Mouse (Mus musculus) C2C12 (cell line): ENCODE data around the gene Smad9.

Source experiments
- CEBPB ChIP-seq: IDR thresholded peaks from one replicate; pipeline ENCODE4 v1.6.1; 2011; ENCODE audit warnings: low read depth, mild to moderate bottlenecking, control low read depth, moderate library complexity
- CTCF ChIP-seq: IDR thresholded peaks from one replicate; pipeline ENCODE4 v1.5.1; 2011; ENCODE audit not compliant: control insufficient read depth, insufficient read depth, insufficient read length
- MAX ChIP-seq: IDR thresholded peaks from one replicate; pipeline ENCODE4 v1.6.1; 2011; ENCODE audit warnings: mild to moderate bottlenecking, control low read depth
- USF1 ChIP-seq: IDR thresholded peaks from one replicate; pipeline ENCODE4 v1.6.1; 2011; ENCODE audit warnings: low read depth, mild to moderate bottlenecking, control low read depth, moderate library complexity

DNA sequence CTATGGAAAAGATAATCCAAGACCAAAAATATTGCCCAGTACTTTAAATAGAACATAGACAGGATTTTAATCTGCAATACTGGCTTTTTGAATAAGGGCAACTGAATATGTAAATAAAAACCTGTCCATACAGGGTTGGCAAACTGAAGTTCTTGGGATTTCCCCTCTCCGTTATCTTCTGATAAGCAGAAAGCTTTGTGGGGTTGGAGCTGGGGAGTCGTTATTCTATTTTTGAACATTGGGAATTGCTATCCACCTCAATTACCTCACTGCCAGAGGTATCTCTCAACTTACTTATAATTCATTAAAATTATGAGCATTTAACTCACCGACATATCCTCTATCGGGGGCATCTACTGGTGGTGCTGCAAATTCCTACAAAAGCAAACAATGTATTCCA is 23.0 kb upstream of the Smad9 start:
- TF ChIP-seq CTCF = no peak
- TF ChIP-seq USF1 = no peak
- no peak for TF ChIP-seq MAX
- TF ChIP-seq CEBPB = no peak
